Mouse (Mus musculus): ENCODE measurements around the gene Slc35f5. TPM values are rescaled to one million over a fixed set of nuclear protein-coding genes. Genes with fewer than 3 reads are reported as not detected.
A peak's percentile ranks its signal among the peaks of the same experiment; 100 is the strongest.

Slc35f5 gene
- polyA plus RNA-seq, 1 experiment from 2014 or later = 34.8 TPM

DNA sequence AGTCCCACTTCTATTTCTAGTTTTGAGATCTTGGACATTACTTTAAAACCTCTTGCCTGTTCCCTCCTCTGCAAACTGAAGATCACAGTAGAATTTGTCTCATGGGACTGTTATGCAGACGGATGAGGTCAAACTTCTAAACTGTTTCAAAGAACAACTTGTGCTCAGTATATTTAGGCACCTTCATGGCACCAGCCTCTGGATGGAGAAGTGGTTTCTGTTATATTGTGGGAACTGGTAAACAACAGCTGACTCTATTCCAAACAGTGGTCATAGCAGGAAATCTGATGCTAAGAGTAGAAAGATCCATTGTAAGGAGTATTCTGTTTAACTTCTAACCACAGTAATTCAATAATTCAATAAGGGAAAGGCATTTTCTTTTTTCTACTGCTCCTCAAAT is 17.7 kb downstream of the Slc35f5 start:
- Histone ChIP-seq H3K4me3 (no peak overlapping the region), H3K9ac (no peak overlapping the region), H3K27me3 (no peaks in the 10 kb centered on the region), H3K4me2 (no peak overlapping the region), H3K4me1 (replicated peaks) (no peaks in the 10 kb centered on the region), H3K36me3 (peaks cover 72% of the 10 kb centered on the region), H3K9me3 (no peaks in the 10 kb centered on the region), H3K27ac (no peak overlapping the region)
- no peak for ATAC-seq (ENCODE audit: low FRiP score)
- 85% methylated on average over 1 of the region's 1 CpGs for WGBS

DNA sequence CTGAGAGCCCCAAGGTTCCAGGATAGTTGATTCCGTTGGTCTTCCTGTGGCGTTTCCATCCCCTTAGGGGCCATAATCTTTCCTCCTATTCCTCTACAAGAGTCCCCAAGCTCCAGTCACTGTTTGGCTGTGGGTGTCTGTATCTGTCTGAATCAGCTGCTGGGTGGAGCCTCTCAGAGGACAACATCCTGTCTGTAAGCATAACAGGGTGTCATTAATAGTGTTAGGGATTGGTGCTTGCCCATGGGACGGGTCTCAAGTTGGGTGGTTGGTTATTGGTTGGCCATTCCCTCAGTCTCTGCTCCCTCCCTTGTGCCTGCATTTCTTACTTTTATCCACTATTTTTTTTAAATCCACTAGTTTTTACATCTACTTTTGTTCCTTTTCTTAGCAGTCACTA is 20.7 kb downstream of the Slc35f5 start:
- H3K4me2 ChIP-seq = no peak overlapping the region
- no peak overlapping the region for H3K9ac ChIP-seq
- H3K4me1 ChIP-seq (replicated peaks) = no peaks in the 10 kb centered on the region
- no peak overlapping the region for H3K4me3 ChIP-seq
- no peaks in the 10 kb centered on the region for H3K27me3 ChIP-seq
- H3K27ac ChIP-seq = no peak overlapping the region
- peaks cover 63% of the 10 kb centered on the region for H3K36me3 ChIP-seq
- 93% methylated on average over 3 of the region's 3 CpGs for WGBS
- no peaks in the 10 kb centered on the region for H3K9me3 ChIP-seq
- ATAC-seq (ENCODE audit: low FRiP score) = no peak

DNA sequence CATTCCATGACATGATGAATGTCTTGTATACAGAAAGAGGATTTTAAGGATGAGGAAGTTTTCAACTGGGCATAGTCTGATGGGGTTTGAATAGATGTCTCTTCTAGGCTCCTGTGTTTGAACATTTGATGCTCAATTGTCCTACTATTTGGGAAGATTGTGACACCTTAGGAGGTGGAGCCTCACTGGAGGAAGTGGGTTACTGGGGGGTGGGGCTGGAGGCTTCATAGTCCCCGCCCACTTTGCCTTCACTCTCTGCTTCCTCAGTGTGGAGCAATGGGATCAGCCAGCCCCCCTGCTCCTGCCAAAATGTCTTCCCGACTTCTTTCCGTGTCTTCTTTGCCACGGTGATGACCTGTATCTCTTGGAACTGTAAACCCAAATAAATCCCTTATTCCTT is 43.2 kb downstream of the Slc35f5 start:
- Histone ChIP-seq H3K4me2 (no peak overlapping the region), H3K36me3 (0 out of 2 replicates have a peak, but pooled peaks cover 3% of the 10 kb centered on the region), H3K27me3 (no peaks in the 10 kb centered on the region), H3K4me1 (replicated peaks) (peaks cover 5% of the 10 kb centered on the region), H3K9me3 (peaks cover 17% of the 10 kb centered on the region), H3K9ac (no peak overlapping the region), H3K4me3 (no peak overlapping the region), H3K27ac (no peak overlapping the region)
- no peak for ATAC-seq (ENCODE audit: low FRiP score)
- WGBS = 80% methylated on average over 4 of the region's 4 CpGs

DNA sequence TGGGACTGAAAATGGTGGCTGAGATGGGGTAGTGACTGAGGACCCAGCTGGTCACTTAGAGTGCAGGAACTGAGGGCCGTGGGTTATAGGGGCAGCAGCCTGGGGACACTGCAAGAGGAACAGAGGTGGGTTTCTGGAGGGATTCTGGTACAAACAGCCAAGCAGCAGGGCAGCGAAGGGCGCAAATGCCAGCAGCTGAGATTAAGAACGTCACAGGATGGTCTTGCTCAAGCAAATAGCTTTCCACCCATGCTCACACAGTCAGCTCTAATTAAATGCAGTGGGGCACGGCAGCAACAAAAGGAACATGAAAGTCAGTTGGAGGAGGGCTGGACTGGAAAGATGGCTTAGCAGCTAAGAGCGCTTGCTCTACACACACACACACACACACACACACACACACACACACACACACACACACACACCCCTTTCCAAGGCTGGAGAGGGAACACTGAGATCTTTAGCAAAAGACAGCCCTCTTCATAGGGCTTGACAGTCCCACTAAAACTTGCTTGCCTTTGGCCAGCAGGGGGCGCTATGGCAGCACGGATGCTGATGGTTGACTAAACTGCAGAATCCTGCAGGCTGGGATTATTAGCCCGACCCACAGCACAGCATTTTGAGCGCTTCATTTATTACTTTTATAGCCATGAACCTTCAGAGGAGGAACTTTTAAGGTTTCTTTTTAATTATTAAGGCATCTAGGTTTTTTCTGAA is 46.9 kb downstream of the Slc35f5 start:
- WGBS = 18% methylated on average over 10 of the region's 10 CpGs
- H3K4me1 ChIP-seq (replicated peaks) = peaks cover 5% of the 10 kb centered on the region
- no peaks in the 10 kb centered on the region for H3K27me3 ChIP-seq
- no peaks in the 10 kb centered on the region for H3K9me3 ChIP-seq
- H3K27ac ChIP-seq = peak overlapping the region; percentile 63
- no peaks in the 10 kb centered on the region for H3K36me3 ChIP-seq
- H3K4me2 ChIP-seq = 0 out of 2 replicates have a peak overlapping the region, but pooled peaks have one; percentile 13
- no peak overlapping the region for H3K4me3 ChIP-seq
- ATAC-seq (ENCODE audit: low FRiP score) = peak; percentile 93
- no peak overlapping the region for H3K9ac ChIP-seq

DNA sequence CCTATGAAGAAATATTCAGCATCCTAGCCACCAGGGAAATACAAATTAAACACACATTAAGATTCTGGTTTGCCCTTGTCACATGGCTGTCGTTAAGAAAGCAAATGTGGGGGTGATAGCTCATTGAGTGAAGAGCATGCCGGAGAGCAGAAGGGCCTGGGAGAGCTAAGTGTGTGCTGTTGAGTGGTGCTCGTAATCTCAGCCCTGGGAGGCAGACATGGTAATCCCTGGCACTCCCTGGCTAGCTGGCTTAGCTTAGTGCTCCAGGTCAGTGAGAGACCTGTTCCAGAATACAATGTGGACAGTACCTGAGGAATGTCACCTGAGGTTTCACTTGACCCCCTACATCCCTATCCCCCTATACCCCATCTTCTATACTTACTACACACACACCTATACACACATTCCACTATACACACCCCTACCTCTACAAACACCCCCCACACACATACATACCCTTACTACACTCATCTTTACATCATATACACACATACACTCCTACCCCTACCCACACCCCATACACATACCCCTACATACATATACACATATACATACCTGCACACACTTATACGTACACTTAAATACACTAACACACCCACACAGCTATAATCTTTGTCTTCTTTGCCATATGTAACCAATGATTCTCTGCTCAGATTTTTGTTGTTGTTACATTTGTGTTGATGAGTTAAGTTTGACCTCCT is 64.1 kb downstream of the Slc35f5 start:
- no peak overlapping the region for H3K4me2 ChIP-seq
- 62% methylated on average over 4 of the region's 4 CpGs for WGBS
- H3K27me3 ChIP-seq = no peaks in the 10 kb centered on the region
- H3K27ac ChIP-seq = no peak overlapping the region
- no peak for ATAC-seq (ENCODE audit: low FRiP score)
- H3K4me1 ChIP-seq (replicated peaks) = no peaks in the 10 kb centered on the region
- H3K9ac ChIP-seq = no peak overlapping the region
- H3K9me3 ChIP-seq = no peaks in the 10 kb centered on the region
- no peak overlapping the region for H3K4me3 ChIP-seq
- no peaks in the 10 kb centered on the region for H3K36me3 ChIP-seq

DNA sequence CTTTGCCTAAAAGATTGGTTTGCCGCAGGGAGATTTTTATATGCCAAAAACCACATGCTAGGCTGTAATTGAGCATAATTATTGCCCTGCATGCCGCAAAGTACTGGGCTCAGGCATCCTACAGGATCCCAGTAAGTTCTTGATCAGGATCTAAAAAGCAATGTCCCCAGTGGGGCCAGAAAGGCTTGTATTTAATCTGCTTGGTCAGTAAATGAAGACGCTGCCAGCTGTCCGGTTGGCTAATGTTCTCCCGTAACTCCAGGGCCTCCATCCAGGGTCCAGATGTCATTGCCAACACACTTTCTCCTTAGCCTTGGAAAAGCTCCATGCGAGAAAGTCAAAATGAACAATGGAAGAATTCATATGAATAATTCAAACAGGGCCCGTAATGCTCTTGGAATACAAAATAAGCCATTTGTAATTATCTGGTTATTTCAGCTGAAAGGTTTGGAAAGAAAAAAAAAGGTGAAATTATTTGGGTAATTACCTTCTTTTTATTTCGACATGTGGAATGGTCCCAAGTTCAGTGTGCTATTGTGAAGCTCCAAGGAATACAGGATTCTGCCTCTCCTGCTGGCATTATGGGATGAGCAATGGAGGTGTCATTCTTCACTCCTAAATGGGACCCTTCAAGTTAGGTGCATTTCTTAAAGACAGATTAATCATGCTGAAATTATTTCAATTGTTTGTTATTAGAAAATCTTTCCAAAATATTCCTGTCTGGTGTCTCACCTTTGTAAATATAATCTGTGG is 79.3 kb downstream of the Slc35f5 start:
- Histone ChIP-seq H3K4me2 (no peak overlapping the region), H3K4me1 (replicated peaks) (peaks cover 9% of the 10 kb centered on the region; the same call in 1 of the 2 replicates), H3K36me3 (no peaks in the 10 kb centered on the region), H3K9ac (no peak overlapping the region), H3K27ac (no peak overlapping the region), H3K27me3 (no peaks in the 10 kb centered on the region), H3K4me3 (no peak overlapping the region), H3K9me3 (no peaks in the 10 kb centered on the region)
- ATAC-seq (ENCODE audit: low FRiP score) = 0 out of 2 replicates have a peak, but pooled peaks have one; percentile 63
- WGBS = 30% methylated on average over 8 of the region's 8 CpGs

DNA sequence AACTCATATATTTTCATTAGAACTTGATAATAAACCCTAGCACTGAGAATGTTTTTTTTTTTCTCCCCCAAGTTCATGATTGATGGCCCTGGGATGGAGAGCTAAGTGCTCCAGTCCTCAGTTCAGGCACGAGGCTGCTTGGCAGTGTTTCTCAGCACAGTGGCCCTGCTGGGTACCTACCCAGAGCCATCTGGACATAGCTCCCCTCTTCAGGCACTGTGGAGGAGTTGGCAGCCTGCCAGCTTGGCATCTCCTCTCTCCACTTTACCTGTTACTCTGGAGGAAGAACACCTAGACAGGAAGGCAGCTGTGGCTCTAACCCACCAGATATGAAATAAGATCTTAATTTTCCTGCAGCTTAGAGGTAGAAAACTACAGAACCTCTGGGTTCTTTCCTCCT is 83.2 kb downstream of the Slc35f5 start:
- Histone ChIP-seq H3K36me3 (no peaks in the 10 kb centered on the region), H3K9me3 (no peaks in the 10 kb centered on the region), H3K4me2 (no peak overlapping the region), H3K27ac (no peak overlapping the region), H3K9ac (no peak overlapping the region), H3K4me1 (replicated peaks) (peaks cover 9% of the 10 kb centered on the region; the same call in 1 of the 2 replicates), H3K27me3 (no peaks in the 10 kb centered on the region), H3K4me3 (no peak overlapping the region)
- ATAC-seq (ENCODE audit: low FRiP score) = no peak
- 41% methylated on average over 1 of the region's 1 CpGs for WGBS

Other genes with a start within 250 kb of the Slc35f5 start
- 245 and 248 TPM in 2 replicates for gene Actr3, start 124.9 kb upstream of the Slc35f5 start, polyA plus RNA-seq (2015; fragmentation: Nextera tagmentation; extraction: Ambion mirVana)
- 0.08 TPM in 1 of 2 replicates, not detected in the other for gene Gpr39, start 116.4 kb downstream of the Slc35f5 start, polyA plus RNA-seq (2015; fragmentation: Nextera tagmentation; extraction: Ambion mirVana)

Measured in hindbrain, embryonic 13.5 days (tissue).